Mouse (Mus musculus) gastrocnemius, postnatal 25 days (tissue): Measurements from ENCODE around the gene Tfcp2. TPM values are rescaled to one million over a fixed set of nuclear protein-coding genes. Genes with fewer than 3 reads are reported as not detected.

Experiments
- total RNA-seq, 2 experiments: library from RNA; stranded (reverse); gene quantifications; 1 replicate in 1 of 2; 2 replicates in 1 of 2; pipeline ENCODE4 v1.2.3; 2021

Tfcp2 gene
- total RNA-seq, 2 experiments from 2014 or later: 9.3 to 11.1 TPM

Other genes starting within 250 kb of the Tfcp2 start
- 10 to 100 TPM; 29.5 to 37.9 TPM for gene Mettl7a1, start 247.9 kb downstream of the Tfcp2 start, total RNA-seq
- under 1 TPM in 1 of 2 experiments, not detected in 1; 0.29 TPM for gene Mettl7a3, start 217.1 kb downstream of the Tfcp2 start, total RNA-seq
- not detected for gene Methig1, start 198.9 kb downstream of the Tfcp2 start, total RNA-seq
- gene Mettl7a2, start 198.8 kb downstream of the Tfcp2 start, total RNA-seq: under 1 TPM; 0.67 to 0.86 TPM
- not detected for gene Higd1c, start 187.5 kb downstream of the Tfcp2 start, total RNA-seq
- gene Gm5475, start 129.9 kb downstream of the Tfcp2 start, total RNA-seq: not detected
- gene Slc11a2, start 126.9 kb downstream of the Tfcp2 start, total RNA-seq: 10 to 100 TPM; 36.7 to 41.9 TPM
- gene Letmd1, start 83.0 kb downstream of the Tfcp2 start, total RNA-seq: 1 to 10 TPM; 9.1 to 9.9 TPM
- 1 to 10 TPM; 2.1 to 2.6 TPM for gene Csrnp2, start 56.5 kb downstream of the Tfcp2 start, total RNA-seq
- 10 to 100 TPM; 12.3 to 12.5 TPM for gene Pou6f1, start 48.0 kb upstream of the Tfcp2 start, total RNA-seq
- gene Dazap2, start 63.3 kb upstream of the Tfcp2 start, total RNA-seq: 10 to 100 TPM; 51.9 to 55.1 TPM
- gene Smagp, start 84.9 kb upstream of the Tfcp2 start, total RNA-seq: 1 to 10 TPM; 2.5 to 3.0 TPM
- under 1 TPM in 1 of 2 experiments, not detected in 1; 0.61 TPM for gene Bin2, start 117.5 kb upstream of the Tfcp2 start, total RNA-seq
- gene Cela1, start 135.9 kb upstream of the Tfcp2 start, total RNA-seq: not detected
- gene Galnt6, start 177.4 kb upstream of the Tfcp2 start, total RNA-seq: under 1 TPM; 0.08 to 0.13 TPM
- gene Slc4a8, start 209.7 kb upstream of the Tfcp2 start, total RNA-seq: 1 to 10 TPM; 1.6 to 1.7 TPM